Mouse (Mus musculus) limb, embryonic 10.5 days (tissue): ENCODE results near the gene Ccdc97. TPM values are rescaled to one million over a fixed set of nuclear protein-coding genes. Genes with fewer than 3 reads are reported as not detected.

Source experiments
- DNase-seq: peaks from one replicate; pipeline ENCODE4 v3.0.0-alpha.2; 2017; ENCODE audit warnings: low spot score
- H3K27ac ChIP-seq: fragments of 300-500 bp; sonication (generic); 2 replicates; pipeline ENCODE4 v1.5.1; 2016; ENCODE audit warnings: mild to moderate bottlenecking
- H3K27me3 ChIP-seq: fragments of 300-500 bp; sonication (generic); 2 replicates; pipeline ENCODE4 v1.6.1; 2016; ENCODE audit warnings: low read depth, mild to moderate bottlenecking; ENCODE audit not compliant: poor library complexity, severe bottlenecking
- H3K36me3 ChIP-seq: fragments of 300-500 bp; sonication (generic); 2 replicates; pipeline ENCODE4 v1.6.1; 2016; ENCODE audit warnings: mild to moderate bottlenecking, moderate library complexity
- H3K4me1 ChIP-seq: fragments of 300-500 bp; sonication (generic); 2 replicates; pipeline ENCODE4 v1.6.1; 2016
- H3K4me3 ChIP-seq: fragments of 300-500 bp; sonication (generic); 2 replicates; pipeline ENCODE4 v1.5.1; 2016; ENCODE audit warnings: mild to moderate bottlenecking, moderate library complexity
- H3K9me3 ChIP-seq: fragments of 300-500 bp; sonication (generic); replicated peaks from 2 replicates; pipeline ENCODE4 v1.6.1; 2016; ENCODE audit warnings: mild to moderate bottlenecking
- WGBS: fragments of 180-500 bp; shearing (Covaris S2); methylation state at CpG from one replicate; pipeline ENCODE4 v1.1.7; 2016; 5-methylcytosine and 5-hydroxymethylcytosine counted together
- polyA plus RNA-seq: library from polyadenylated mRNA; unstranded; fragments of >200 nt; fragmentation: Nextera tagmentation; extraction: Ambion mirVana; gene quantifications from 2 replicates; pipeline ENCODE4 v1.2.1, GENCODE M21; 2016

Ccdc97 gene
- polyA plus RNA-seq, 1 experiment from 2014 or later: 31.5 TPM

- WGBS: 64% methylated on average over 15 of the region's 15 CpGs
- H3K4me1 ChIP-seq: peaks cover 28% of the 10 kb centered on the region
- no peaks in the 10 kb centered on the region for H3K9me3 ChIP-seq
- no peak for DNase-seq
- H3K27me3 ChIP-seq: peaks cover 40% of the 10 kb centered on the region
- no peak overlapping the region for H3K27ac ChIP-seq
- H3K4me3 ChIP-seq: peak overlapping the region; percentile 64; the same call in 1 of the 2 replicates
- H3K36me3 ChIP-seq: peaks cover 7% of the 10 kb centered on the region; the same call in 1 of the 2 replicates
Observed at GRCm38 (mm10) chr7:25681341-25682231, 37.3 kb downstream of the Ccdc97 start.

- Histone ChIP-seq H3K4me1 (peaks cover 19% of the 10 kb centered on the region), H3K27ac (peak within 1 kb of the TSS; percentile 90), H3K27me3 (peaks cover 40% of the 10 kb centered on the region), H3K9me3 (no peaks in the 10 kb centered on the region), H3K36me3 (peaks cover 7% of the 10 kb centered on the region; the same call in 1 of the 2 replicates), H3K4me3 (peak within 1 kb of the TSS; percentile 64)
- peak; percentile 94 for DNase-seq
- under 1% methylated on average over 46 of the region's 46 CpGs for WGBS
Observed at GRCm38 (mm10) chr7:25680514-25681258, 38.2 kb downstream of the Ccdc97 start, which contains the start of gene B9d2. B9d2 (plus strand) TSS chr7:25680780.

DNA sequence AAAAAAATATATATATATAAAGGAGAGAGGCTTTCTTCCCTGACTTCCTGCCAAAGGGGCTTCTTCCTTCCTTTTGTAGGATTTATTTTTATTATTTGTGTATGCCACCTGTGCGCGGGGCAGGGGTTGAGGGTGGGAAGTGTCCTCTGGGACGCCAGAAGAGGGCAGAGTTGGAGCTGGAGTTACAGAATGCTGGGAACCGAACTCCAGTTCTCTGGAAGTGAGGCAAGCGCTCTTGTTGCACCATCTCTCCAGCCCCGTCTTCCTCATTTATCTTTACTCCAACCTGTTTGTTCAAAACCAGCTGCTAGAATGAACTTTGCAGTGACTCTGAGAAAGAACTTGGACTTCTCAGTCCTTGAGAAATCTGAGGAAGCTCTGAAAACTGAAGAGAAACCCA, 38.9 kb downstream of the Ccdc97 start:
- WGBS: 4% methylated on average over 6 of the region's 6 CpGs
- Histone ChIP-seq H3K27me3 (peaks cover 40% of the 10 kb centered on the region), H3K27ac (peak overlapping the region; percentile 90), H3K4me3 (peak overlapping the region; percentile 64), H3K4me1 (peaks cover 21% of the 10 kb centered on the region), H3K9me3 (no peaks in the 10 kb centered on the region), H3K36me3 (peaks cover 7% of the 10 kb centered on the region; the same call in 1 of the 2 replicates)
- DNase-seq: no peak

- WGBS: 94% methylated on average over 7 of the region's 7 CpGs
- Histone ChIP-seq H3K9me3 (no peaks in the 10 kb centered on the region), H3K27ac (no peak overlapping the region), H3K4me3 (no peak overlapping the region), H3K36me3 (no peaks in the 10 kb centered on the region), H3K27me3 (peaks cover 60% of the 10 kb centered on the region), H3K4me1 (peaks cover 22% of the 10 kb centered on the region)
- DNase-seq: no peak
Observed at GRCm38 (mm10) chr7:25677013-25677412, 41.9 kb downstream of the Ccdc97 start.

GRCm38 (mm10) chr7:25676085-25676781, 42.7 kb downstream of the Ccdc97 start:
- Histone ChIP-seq H3K4me1 (peaks cover 16% of the 10 kb centered on the region), H3K9me3 (no peaks in the 10 kb centered on the region), H3K27ac (no peak overlapping the region), H3K27me3 (peaks cover 60% of the 10 kb centered on the region), H3K36me3 (no peaks in the 10 kb centered on the region), H3K4me3 (no peak overlapping the region)
- 80% methylated on average over 15 of the region's 15 CpGs for WGBS
- no peak for DNase-seq

DNA sequence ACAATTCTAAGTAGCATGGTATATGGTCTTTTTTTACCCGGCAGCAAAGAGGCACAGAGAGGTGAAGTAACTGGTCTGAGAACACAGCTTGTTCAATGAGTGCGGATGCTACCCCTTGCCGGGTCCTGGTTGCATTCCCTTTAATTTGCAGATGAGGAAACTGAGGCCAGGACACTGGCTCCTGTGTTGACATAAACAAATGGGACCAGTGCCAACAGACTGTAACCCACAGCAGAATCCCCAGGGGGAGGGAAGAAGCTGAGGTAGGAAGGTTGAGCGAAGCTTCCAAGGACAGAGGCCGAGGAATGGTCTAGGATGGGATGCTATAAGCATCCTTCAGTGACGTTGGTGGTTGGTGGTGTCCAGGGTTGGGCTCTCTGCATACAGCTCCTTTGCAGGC, 43.5 kb downstream of the Ccdc97 start:
- no peaks in the 10 kb centered on the region for H3K36me3 ChIP-seq
- no peak for DNase-seq
- 44% methylated on average over 6 of the region's 6 CpGs for WGBS
- peaks cover 60% of the 10 kb centered on the region for H3K27me3 ChIP-seq
- H3K27ac ChIP-seq: no peak overlapping the region
- H3K4me3 ChIP-seq: peak overlapping the region; percentile 45; the same call in 1 of the 2 replicates
- peaks cover 14% of the 10 kb centered on the region for H3K4me1 ChIP-seq
- no peaks in the 10 kb centered on the region for H3K9me3 ChIP-seq

DNA sequence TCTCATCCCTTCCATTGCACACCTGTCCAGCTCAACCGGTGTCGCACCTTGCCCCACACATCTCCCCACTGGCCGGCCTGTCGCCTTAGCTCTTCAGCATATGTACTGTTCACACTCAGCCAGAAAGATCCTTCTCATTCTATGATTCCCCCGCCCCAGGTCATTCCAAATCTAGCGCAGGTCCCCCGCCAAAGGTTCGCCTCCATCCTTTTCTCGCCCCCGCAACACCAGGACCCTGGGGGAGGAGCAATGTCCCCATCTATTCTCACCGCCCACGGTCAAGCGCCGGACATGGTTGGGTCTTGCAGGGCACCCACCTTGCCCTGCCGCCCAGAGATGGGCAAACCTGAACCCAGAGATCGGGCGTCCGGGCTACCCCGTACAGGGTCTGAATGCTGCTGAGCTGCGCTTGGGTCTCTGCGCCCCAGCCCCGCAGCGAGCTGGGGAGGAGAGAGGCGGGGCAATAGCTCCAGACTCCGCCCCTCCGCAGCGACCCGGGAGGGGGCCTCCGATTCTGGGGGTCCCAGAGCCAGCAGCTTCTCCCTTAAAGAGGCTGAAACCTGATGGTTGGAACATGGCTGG, 44.1 kb downstream of the Ccdc97 start, which contains the start of gene Tmem91:
Gene Tmem91, minus strand, starts transcription at position 448 of the 582 bp plus-strand sequence.
- peak within 1 kb of the TSS; percentile 45 for H3K4me3 ChIP-seq
- DNase-seq: peak; percentile 40
- H3K27me3 ChIP-seq: peaks cover 60% of the 10 kb centered on the region
- peaks cover 8% of the 10 kb centered on the region for H3K4me1 ChIP-seq
- no peaks in the 10 kb centered on the region for H3K36me3 ChIP-seq
- no peaks in the 10 kb centered on the region for H3K9me3 ChIP-seq
- no peak within 1 kb of the TSS for H3K27ac ChIP-seq
- WGBS: 3% methylated on average over 29 of the region's 29 CpGs

DNA sequence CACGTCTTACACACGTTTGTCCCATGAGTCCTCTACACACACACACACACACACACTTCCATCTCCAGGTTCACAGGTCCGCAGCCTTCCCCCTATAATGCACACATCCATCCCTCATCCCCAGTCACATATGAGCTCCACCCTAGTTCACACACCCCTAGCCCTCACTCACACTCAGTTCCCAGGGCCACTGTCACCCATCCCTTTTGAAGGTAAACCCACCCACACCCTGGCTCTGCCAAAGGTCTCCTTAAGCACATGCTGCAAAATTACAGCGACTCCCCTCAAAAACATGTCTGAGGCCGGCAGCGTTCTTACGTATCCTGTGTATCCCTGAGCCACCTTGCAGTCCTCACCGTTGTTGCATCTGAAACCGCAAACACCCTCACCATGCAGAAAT, 44.6 kb downstream of the Ccdc97 start:
- no peak for DNase-seq
- Histone ChIP-seq H3K4me3 (peak overlapping the region; percentile 45), H3K4me1 (peaks cover 7% of the 10 kb centered on the region), H3K9me3 (no peaks in the 10 kb centered on the region), H3K27me3 (peaks cover 56% of the 10 kb centered on the region), H3K27ac (no peak overlapping the region), H3K36me3 (peaks cover 5% of the 10 kb centered on the region)
- 28% methylated on average over 9 of the region's 9 CpGs for WGBS

- H3K27ac ChIP-seq: no peak overlapping the region
- no peak for DNase-seq
- H3K36me3 ChIP-seq: peaks cover 23% of the 10 kb centered on the region
- no peaks in the 10 kb centered on the region for H3K9me3 ChIP-seq
- peaks cover 43% of the 10 kb centered on the region for H3K27me3 ChIP-seq
- peaks cover 7% of the 10 kb centered on the region for H3K4me1 ChIP-seq
- WGBS: 50% methylated on average over 4 of the region's 4 CpGs
- H3K4me3 ChIP-seq: no peak overlapping the region
Observed at GRCm38 (mm10) chr7:25672442-25672841, 46.4 kb downstream of the Ccdc97 start.

DNA sequence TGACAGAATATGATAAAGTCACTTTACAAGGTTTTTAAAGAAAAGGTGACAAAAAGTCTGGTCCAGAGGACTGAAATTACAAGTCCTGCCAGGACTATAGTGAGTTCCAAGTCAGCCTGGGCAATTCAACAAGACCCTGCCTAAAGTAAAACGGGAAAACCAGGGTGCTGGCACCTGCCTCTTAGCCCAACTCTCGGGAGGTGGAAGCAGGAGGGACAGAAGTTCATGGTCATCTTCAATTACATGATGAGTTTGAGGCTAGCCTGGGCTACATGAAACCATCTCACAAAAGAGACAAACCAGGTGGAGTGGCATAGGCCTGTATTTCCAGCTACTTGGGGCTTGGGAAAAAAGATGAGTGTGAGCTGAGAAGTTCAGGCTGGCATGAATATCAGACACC, 47.2 kb downstream of the Ccdc97 start:
- Histone ChIP-seq H3K27me3 (peaks cover 39% of the 10 kb centered on the region), H3K4me1 (peaks cover 7% of the 10 kb centered on the region), H3K4me3 (no peak overlapping the region), H3K9me3 (no peaks in the 10 kb centered on the region), H3K27ac (no peak overlapping the region), H3K36me3 (peaks cover 31% of the 10 kb centered on the region)
- no peak for DNase-seq
- 80% methylated on average over 2 of the region's 2 CpGs for WGBS

DNA sequence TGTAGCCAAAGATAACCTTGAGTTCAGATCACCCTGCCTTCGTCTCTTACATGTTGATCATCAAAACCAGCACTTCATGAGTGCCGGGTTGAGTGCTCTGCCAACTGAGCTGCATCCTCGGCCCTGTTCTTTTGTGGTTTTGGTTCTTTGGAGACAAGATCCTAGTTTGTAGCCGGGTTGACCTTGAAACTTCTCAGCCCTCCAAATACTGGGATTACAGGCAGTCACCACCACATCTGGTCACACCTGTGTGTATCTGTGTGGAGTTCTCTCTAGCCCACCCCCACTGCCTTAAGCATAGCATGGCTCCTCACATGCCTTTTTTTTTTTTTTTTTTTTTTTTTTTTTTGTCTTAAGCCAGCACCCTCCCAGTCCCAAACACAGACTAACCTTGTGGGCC, 48.8 kb downstream of the Ccdc97 start:
- no peaks in the 10 kb centered on the region for H3K9me3 ChIP-seq
- H3K27me3 ChIP-seq: peaks cover 23% of the 10 kb centered on the region
- no peak overlapping the region for H3K27ac ChIP-seq
- peaks cover 7% of the 10 kb centered on the region for H3K4me1 ChIP-seq
- H3K4me3 ChIP-seq: no peak overlapping the region
- H3K36me3 ChIP-seq: peaks cover 47% of the 10 kb centered on the region
- 90% methylated on average over 4 of the region's 4 CpGs for WGBS
- no peak for DNase-seq

DNA sequence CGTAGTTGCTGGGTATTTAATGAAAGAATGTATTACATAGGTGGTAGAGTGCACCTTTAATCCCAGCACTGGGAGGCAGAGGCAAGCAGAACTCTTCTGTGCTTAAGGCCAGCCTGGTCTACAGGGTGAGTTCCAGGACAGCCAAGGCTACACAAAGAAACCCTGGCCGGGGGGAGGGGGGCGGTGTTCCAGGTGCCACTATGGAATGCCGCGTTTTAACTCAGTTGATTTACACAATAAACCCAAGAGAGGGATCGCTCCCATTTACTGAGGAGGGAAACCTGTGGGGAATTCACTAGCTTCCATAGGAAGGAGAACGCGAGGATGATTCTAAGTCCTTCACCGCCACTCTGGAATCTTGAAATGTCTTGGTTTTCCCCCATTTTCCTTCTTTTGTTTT, 49.3 kb downstream of the Ccdc97 start:
- Histone ChIP-seq H3K4me1 (peaks cover 2% of the 10 kb centered on the region), H3K36me3 (peaks cover 51% of the 10 kb centered on the region), H3K9me3 (no peaks in the 10 kb centered on the region), H3K27me3 (peaks cover 18% of the 10 kb centered on the region), H3K27ac (no peak overlapping the region), H3K4me3 (no peak overlapping the region)
- WGBS: 76% methylated on average over 9 of the region's 9 CpGs
- DNase-seq: no peak
